Mouse (Mus musculus): Measurements from ENCODE around the gene Zcchc3. TPM values are rescaled to one million over a fixed set of nuclear protein-coding genes. Genes with fewer than 3 reads are reported as not detected.
A peak's percentile ranks its signal among the peaks of the same experiment; 100 is the strongest.

The Zcchc3 gene
- polyA plus RNA-seq, 1 experiment = 19.9 TPM

GRCm38 (mm10) chr2:152406126-152406525 lies 8.7 kb downstream of the Zcchc3 start:
- TF ChIP-seq CTCF (IDR thresholded peaks at IDR 0.05; ENCODE audit: borderline replicate concordance, extremely low read depth, insufficient read depth, insufficient read length) (no peak), POLR2A (IDR thresholded peaks at IDR 0.05; ENCODE audit: borderline replicate concordance, extremely low read depth, insufficient read depth, insufficient read length, poor library complexity, severe bottlenecking) (no peak)
- DNase-seq (ENCODE audit: low read depth) = peak; percentile 98

GRCm38 (mm10) chr2:152399122-152399542 lies 15.7 kb downstream of the Zcchc3 start:
- TF ChIP-seq POLR2A (IDR thresholded peaks at IDR 0.05; ENCODE audit: borderline replicate concordance, extremely low read depth, insufficient read depth, insufficient read length, poor library complexity, severe bottlenecking) (no peak; the same call in 1 of the 2 replicates), CTCF (IDR thresholded peaks at IDR 0.05; ENCODE audit: borderline replicate concordance, extremely low read depth, insufficient read depth, insufficient read length) (no peak)
- peak; percentile 89 for DNase-seq (ENCODE audit: low read depth)

GRCm38 (mm10) chr2:152398691-152399090 lies 16.1 kb downstream of the Zcchc3 start:
- peak; percentile 52 for TF ChIP-seq POLR2A (IDR thresholded peaks at IDR 0.05; ENCODE audit: borderline replicate concordance, extremely low read depth, insufficient read depth, insufficient read length, poor library complexity, severe bottlenecking)
- no peak for TF ChIP-seq CTCF (IDR thresholded peaks at IDR 0.05; ENCODE audit: borderline replicate concordance, extremely low read depth, insufficient read depth, insufficient read length)
- DNase-seq (ENCODE audit: low read depth) = peak; percentile 97

- DNase-seq (ENCODE audit: low read depth) = peak; percentile 98
- TF ChIP-seq CTCF (IDR thresholded peaks at IDR 0.05; ENCODE audit: borderline replicate concordance, extremely low read depth, insufficient read depth, insufficient read length) = no peak
- peak; percentile 88; the same call in 1 of the 2 replicates for TF ChIP-seq POLR2A (IDR thresholded peaks at IDR 0.05; ENCODE audit: borderline replicate concordance, extremely low read depth, insufficient read depth, insufficient read length, poor library complexity, severe bottlenecking)
These were observed 17.0 kb downstream of the Zcchc3 start, which contains the start of gene Sox12 for GRCm38 (mm10) chr2:152397680-152398435. Gene Sox12, minus strand, starts transcription at chr2:152398063.

- TF ChIP-seq POLR2A (IDR thresholded peaks at IDR 0.05; ENCODE audit: borderline replicate concordance, extremely low read depth, insufficient read depth, insufficient read length, poor library complexity, severe bottlenecking) = peak; percentile 25
- TF ChIP-seq CTCF (IDR thresholded peaks at IDR 0.05; ENCODE audit: borderline replicate concordance, extremely low read depth, insufficient read depth, insufficient read length) = no peak
- peak; percentile 90 for DNase-seq (ENCODE audit: low read depth)
These were observed 17.7 kb downstream of the Zcchc3 start for GRCm38 (mm10) chr2:152397004-152397589.

- DNase-seq (ENCODE audit: low read depth) = peak; percentile 99
- TF ChIP-seq POLR2A (IDR thresholded peaks at IDR 0.05; ENCODE audit: borderline replicate concordance, extremely low read depth, insufficient read depth, insufficient read length, poor library complexity, severe bottlenecking) (no peak), CTCF (IDR thresholded peaks at IDR 0.05; ENCODE audit: borderline replicate concordance, extremely low read depth, insufficient read depth, insufficient read length) (peak; percentile 43; the same call in 1 of the 2 replicates)
These were observed 18.5 kb downstream of the Zcchc3 start for GRCm38 (mm10) chr2:152396110-152397003.

- DNase-seq (ENCODE audit: low read depth) = no peak
- TF ChIP-seq CTCF (IDR thresholded peaks at IDR 0.05; ENCODE audit: borderline replicate concordance, extremely low read depth, insufficient read depth, insufficient read length) (no peak), POLR2A (IDR thresholded peaks at IDR 0.05; ENCODE audit: borderline replicate concordance, extremely low read depth, insufficient read depth, insufficient read length, poor library complexity, severe bottlenecking) (no peak)
These were observed 19.4 kb downstream of the Zcchc3 start for GRCm38 (mm10) chr2:152395271-152395920.

GRCm38 (mm10) chr2:152393225-152394017 lies 21.4 kb downstream of the Zcchc3 start:
- no peak for DNase-seq (ENCODE audit: low read depth)
- TF ChIP-seq CTCF (IDR thresholded peaks at IDR 0.05; ENCODE audit: borderline replicate concordance, extremely low read depth, insufficient read depth, insufficient read length) = no peak
- TF ChIP-seq POLR2A (IDR thresholded peaks at IDR 0.05; ENCODE audit: borderline replicate concordance, extremely low read depth, insufficient read depth, insufficient read length, poor library complexity, severe bottlenecking) = no peak

- DNase-seq (ENCODE audit: low read depth) = peak; percentile 90
- peak; percentile 76; the same call in 1 of the 2 replicates for TF ChIP-seq CTCF (IDR thresholded peaks at IDR 0.05; ENCODE audit: borderline replicate concordance, extremely low read depth, insufficient read depth, insufficient read length)
- no peak for TF ChIP-seq POLR2A (IDR thresholded peaks at IDR 0.05; ENCODE audit: borderline replicate concordance, extremely low read depth, insufficient read depth, insufficient read length, poor library complexity, severe bottlenecking)
These were observed 22.0 kb downstream of the Zcchc3 start for GRCm38 (mm10) chr2:152392786-152393185.

GRCm38 (mm10) chr2:152384191-152384590 lies 30.6 kb downstream of the Zcchc3 start:
- TF ChIP-seq POLR2A (IDR thresholded peaks at IDR 0.05; ENCODE audit: borderline replicate concordance, extremely low read depth, insufficient read depth, insufficient read length, poor library complexity, severe bottlenecking) (no peak), CTCF (IDR thresholded peaks at IDR 0.05; ENCODE audit: borderline replicate concordance, extremely low read depth, insufficient read depth, insufficient read length) (no peak)
- no peak for DNase-seq (ENCODE audit: low read depth)

Data from brain, embryonic 14.5 days (tissue).